Mouse (Mus musculus): ENCODE results near the gene Colgalt2.

Gene Colgalt2

GRCm38 (mm10) chr1:152523292-152523691 is 123.7 kb downstream of the Colgalt2 start:
- in situ Hi-C loops (cut with MboI; ENCODE audit: low pct_unique_long_range_greater_than_20kb in 1 of 2, low sequenced_read_pairs in 2 of 2, unreplicated experiment in 1 of 2) = no loop called here

- in situ Hi-C loops (cut with MboI; ENCODE audit: low pct_unique_long_range_greater_than_20kb in 1 of 2, low sequenced_read_pairs in 2 of 2, unreplicated experiment in 1 of 2) = no loop called here
Measured at GRCm38 (mm10) chr1:152524098-152524892, 124.7 kb downstream of the Colgalt2 start.

GRCm38 (mm10) chr1:152524987-152525648 is 125.5 kb downstream of the Colgalt2 start:
- in situ Hi-C loops (cut with MboI; ENCODE audit: low pct_unique_long_range_greater_than_20kb in 1 of 2, low sequenced_read_pairs in 2 of 2, unreplicated experiment in 1 of 2) = loop anchor here (5.0 to 25.0 kb wide), 3 partner anchors 222 to 912 kb away; partner anchors contain the start of gene Shcbp1l (in 1 of the 2)

- in situ Hi-C loops (cut with MboI; ENCODE audit: low pct_unique_long_range_greater_than_20kb in 1 of 2, low sequenced_read_pairs in 2 of 2, unreplicated experiment in 1 of 2) = loop anchor here (5.0 to 25.0 kb wide), 3 partner anchors 221 to 911 kb away; partner anchors contain the start of gene Shcbp1l (in 1 of the 2)
Measured at GRCm38 (mm10) chr1:152526154-152526553, 126.5 kb downstream of the Colgalt2 start.

GRCm38 (mm10) chr1:152528214-152528613 is 128.6 kb downstream of the Colgalt2 start:
- in situ Hi-C loops (cut with MboI; ENCODE audit: low pct_unique_long_range_greater_than_20kb in 1 of 2, low sequenced_read_pairs in 2 of 2, unreplicated experiment in 1 of 2) = loop anchor here (5.0 to 25.0 kb wide), 3 partner anchors 219 to 909 kb away; partner anchors contain the start of gene Shcbp1l (in 1 of the 2)

- in situ Hi-C loops (cut with MboI; ENCODE audit: low pct_unique_long_range_greater_than_20kb in 1 of 2, low sequenced_read_pairs in 2 of 2, unreplicated experiment in 1 of 2) = loop anchor here (5.0 to 25.0 kb wide), 3 partner anchors 219 to 909 kb away; partner anchors contain the start of gene Shcbp1l (in 1 of the 2)
Measured at GRCm38 (mm10) chr1:152528778-152529177, 129.1 kb downstream of the Colgalt2 start.

- in situ Hi-C loops (cut with MboI; ENCODE audit: low pct_unique_long_range_greater_than_20kb in 1 of 2, low sequenced_read_pairs in 2 of 2, unreplicated experiment in 1 of 2) = loop anchor here in 1 of 2 experiments (25.0 kb wide), 2 partner anchors 406 to 906 kb away; partner anchors contain the start of gene Shcbp1l
Measured at GRCm38 (mm10) chr1:152531498-152531897, 131.9 kb downstream of the Colgalt2 start.

GRCm38 (mm10) chr1:152534531-152534930 is 134.9 kb downstream of the Colgalt2 start:
- in situ Hi-C loops (cut with MboI; ENCODE audit: low pct_unique_long_range_greater_than_20kb in 1 of 2, low sequenced_read_pairs in 2 of 2, unreplicated experiment in 1 of 2) = loop anchor here in 1 of 2 experiments (25.0 kb wide), 2 partner anchors 403 to 903 kb away; partner anchors contain the start of gene Shcbp1l

GRCm38 (mm10) chr1:152536416-152537018 is 136.9 kb downstream of the Colgalt2 start:
- in situ Hi-C loops (cut with MboI; ENCODE audit: low pct_unique_long_range_greater_than_20kb in 1 of 2, low sequenced_read_pairs in 2 of 2, unreplicated experiment in 1 of 2) = loop anchor here in 1 of 2 experiments (25.0 kb wide), 2 partner anchors 401 to 901 kb away; partner anchors contain the start of gene Shcbp1l

GRCm38 (mm10) chr1:152537186-152537585 is 137.6 kb downstream of the Colgalt2 start:
- in situ Hi-C loops (cut with MboI; ENCODE audit: low pct_unique_long_range_greater_than_20kb in 1 of 2, low sequenced_read_pairs in 2 of 2, unreplicated experiment in 1 of 2) = loop anchor here in 1 of 2 experiments (25.0 kb wide), 2 partner anchors 400 to 900 kb away; partner anchors contain the start of gene Shcbp1l

GRCm38 (mm10) chr1:152538817-152539216 is 139.2 kb downstream of the Colgalt2 start:
- in situ Hi-C loops (cut with MboI; ENCODE audit: low pct_unique_long_range_greater_than_20kb in 1 of 2, low sequenced_read_pairs in 2 of 2, unreplicated experiment in 1 of 2) = loop anchor here in 1 of 2 experiments (25.0 kb wide), 2 partner anchors 398 to 898 kb away; partner anchors contain the start of gene Shcbp1l

- in situ Hi-C loops (cut with MboI; ENCODE audit: low pct_unique_long_range_greater_than_20kb in 1 of 2, low sequenced_read_pairs in 2 of 2, unreplicated experiment in 1 of 2) = loop anchor here in 1 of 2 experiments (25.0 kb wide), 2 partner anchors 397 to 897 kb away; partner anchors contain the start of gene Shcbp1l
Measured at GRCm38 (mm10) chr1:152540304-152540887, 140.8 kb downstream of the Colgalt2 start.

- in situ Hi-C loops (cut with MboI; ENCODE audit: low pct_unique_long_range_greater_than_20kb in 1 of 2, low sequenced_read_pairs in 2 of 2, unreplicated experiment in 1 of 2) = loop anchor here in 1 of 2 experiments (25.0 kb wide), 2 partner anchors 394 to 894 kb away; partner anchors contain the start of gene Shcbp1l
Measured at GRCm38 (mm10) chr1:152542747-152543378, 143.2 kb downstream of the Colgalt2 start.

- in situ Hi-C loops (cut with MboI; ENCODE audit: low pct_unique_long_range_greater_than_20kb in 1 of 2, low sequenced_read_pairs in 2 of 2, unreplicated experiment in 1 of 2) = loop anchor here in 1 of 2 experiments (25.0 kb wide), 2 partner anchors 394 to 894 kb away; partner anchors contain the start of gene Shcbp1l
Measured at GRCm38 (mm10) chr1:152543449-152544159, 144.0 kb downstream of the Colgalt2 start.

- in situ Hi-C loops (cut with MboI; ENCODE audit: low pct_unique_long_range_greater_than_20kb in 1 of 2, low sequenced_read_pairs in 2 of 2, unreplicated experiment in 1 of 2) = loop anchor here in 1 of 2 experiments (25.0 kb wide), 2 partner anchors 388 to 888 kb away; partner anchors contain the start of gene Shcbp1l
Measured at GRCm38 (mm10) chr1:152549061-152549738, 149.6 kb downstream of the Colgalt2 start.

GRCm38 (mm10) chr1:152550544-152550943 is 150.9 kb downstream of the Colgalt2 start:
- in situ Hi-C loops (cut with MboI; ENCODE audit: low pct_unique_long_range_greater_than_20kb in 1 of 2, low sequenced_read_pairs in 2 of 2, unreplicated experiment in 1 of 2) = no loop called here

Measured in mouse embryonic stem cell (cell line).